Mouse (Mus musculus): ENCODE measurements around the gene Atp1a1.

GRCm38 (mm10) chr3:101533373-101533772 lies 71.1 kb downstream of the Atp1a1 start:
- TF ChIP-seq GATA1 (IDR thresholded peaks at IDR 0.05; ENCODE audit: low read length), result no peak
- TF ChIP-seq TAL1 (IDR thresholded peaks at IDR 0.05; ENCODE audit: low read length), result no peak
